Mouse (Mus musculus) CD4-positive, CD25-positive, alpha-beta regulatory T cell, adult 4 months (primary cell): ENCODE measurements around the gene Sec61b. TPM values are rescaled to one million over a fixed set of nuclear protein-coding genes. Genes with fewer than 3 reads are reported as not detected.

Experiments used
- ATAC-seq: one replicate; pipeline ENCODE4 v1.8.0; 2017
- polyA plus RNA-seq, 2 experiments: library from polyadenylated mRNA; unstranded; fragments of 100-300 nt; shearing (Covaris generic); gene quantifications; one replicate each; pipeline ENCODE4 v1.2.1; 2017

The Sec61b gene
- polyA plus RNA-seq, 2 experiments from 2014 or later = 231 to 289 TPM

GRCm38 (mm10) chr4:47491243-47491642 lies 16.8 kb downstream of the Sec61b start:
- ATAC-seq = no peak

GRCm38 (mm10) chr4:47492311-47493086 lies 18.0 kb downstream of the Sec61b start:
- no peak for ATAC-seq

- ATAC-seq = no peak
Measured at GRCm38 (mm10) chr4:47493456-47493855, 19.0 kb downstream of the Sec61b start.

GRCm38 (mm10) chr4:47494137-47494536 lies 19.7 kb downstream of the Sec61b start:
- ATAC-seq = no peak

GRCm38 (mm10) chr4:47494686-47495085 lies 20.2 kb downstream of the Sec61b start:
- no peak for ATAC-seq

- ATAC-seq = no peak
Measured at GRCm38 (mm10) chr4:47497811-47498385, 23.4 kb downstream of the Sec61b start.

- ATAC-seq = no peak
Measured at GRCm38 (mm10) chr4:47499121-47499545, 24.7 kb downstream of the Sec61b start.

GRCm38 (mm10) chr4:47502546-47502971 lies 28.1 kb downstream of the Sec61b start:
- peak; percentile 41 for ATAC-seq

GRCm38 (mm10) chr4:47503045-47503444 lies 28.6 kb downstream of the Sec61b start:
- ATAC-seq = no peak

- ATAC-seq = no peak
Measured at GRCm38 (mm10) chr4:47504841-47505517, 30.5 kb downstream of the Sec61b start.

- ATAC-seq = no peak
Measured at GRCm38 (mm10) chr4:47518551-47519181, 44.2 kb downstream of the Sec61b start.

GRCm38 (mm10) chr4:47520076-47520475 lies 45.6 kb downstream of the Sec61b start:
- ATAC-seq = no peak

GRCm38 (mm10) chr4:47521884-47522605 lies 47.6 kb downstream of the Sec61b start:
- no peak for ATAC-seq

- ATAC-seq = no peak
Measured at GRCm38 (mm10) chr4:47529866-47530265, 55.4 kb downstream of the Sec61b start.

Other genes with a start within 250 kb of the Sec61b start
- 10 to 100 TPM; 33.6 to 39.2 TPM for gene Tgfbr1, start 121.4 kb upstream of the Sec61b start, polyA plus RNA-seq
- 1 to 10 TPM; 8.3 to 9.2 TPM for gene Alg2, start 325 bp upstream of the Sec61b start, polyA plus RNA-seq